Mouse (Mus musculus) heart, embryonic 11.5 days (tissue): ENCODE results near the gene Cryba4. TPM values are rescaled to one million over a fixed set of nuclear protein-coding genes. Genes with fewer than 3 reads are reported as not detected.

Source experiments
- ATAC-seq: fragments of 200-750 bp; cut with Nextera tagmentation; replicated peaks from 2 replicates; pipeline ENCODE4 v1.8.0; 2017; ENCODE audit warnings: moderate library complexity; ENCODE audit not compliant: insufficient number of reproducible peaks, low FRiP score, low TSS enrichment
- H3K27ac ChIP-seq: fragments of 300-500 bp; sonication (generic); 2 replicates; pipeline ENCODE4 v1.5.1; 2014; ENCODE audit warnings: mild to moderate bottlenecking, low read depth, low read length
- H3K27me3 ChIP-seq: fragments of 300-500 bp; sonication (generic); 2 replicates; pipeline ENCODE4 v1.6.1; 2014; ENCODE audit warnings: mild to moderate bottlenecking, low read length, mixed read lengths; ENCODE audit not compliant: control insufficient read depth, insufficient read depth
- H3K36me3 ChIP-seq: fragments of 300-500 bp; sonication (generic); 2 replicates; pipeline ENCODE4 v1.6.1; 2014; ENCODE audit warnings: mild to moderate bottlenecking, low read length, moderate library complexity, mixed read lengths; ENCODE audit not compliant: control insufficient read depth, insufficient read depth
- H3K4me1 ChIP-seq: fragments of 300-500 bp; sonication (generic); 2 replicates; pipeline ENCODE4 v1.6.1; 2014; ENCODE audit warnings: low read length; ENCODE audit not compliant: control insufficient read depth, insufficient read depth
- H3K4me2 ChIP-seq: fragments of 300-500 bp; sonication (generic); 2 replicates; pipeline ENCODE4 v1.6.1; 2014; ENCODE audit warnings: mild to moderate bottlenecking, moderate library complexity
- H3K4me3 ChIP-seq: fragments of 300-500 bp; sonication (generic); 2 replicates; pipeline ENCODE4 v1.5.1; 2014; ENCODE audit warnings: low read depth, low read length
- H3K9ac ChIP-seq: fragments of 300-500 bp; sonication (generic); 2 replicates; pipeline ENCODE4 v1.6.1; 2014; ENCODE audit warnings: mild to moderate bottlenecking, low read depth, low read length, moderate library complexity
- H3K9me3 ChIP-seq: fragments of 300-500 bp; sonication (generic); replicated peaks from 2 replicates; pipeline ENCODE4 v1.6.1; 2016; ENCODE audit warnings: low read length; ENCODE audit not compliant: control insufficient read depth
- WGBS: fragments of 180-500 bp; shearing (Covaris S2); extraction: QIAGEN DNeasy Blood & Tissue Kit; methylation state at CpG from one replicate; pipeline ENCODE4 v1.1.7; 2014; ENCODE audit not compliant: insufficient replicate concordance; 5-methylcytosine and 5-hydroxymethylcytosine counted together
- polyA plus RNA-seq: library from polyadenylated mRNA; unstranded; fragments of >200 nt; fragmentation: Nextera tagmentation; extraction: Ambion mirVana; gene quantifications from 2 replicates; pipeline ENCODE4 v1.2.1, GENCODE M21; 2014

The Cryba4 gene
- polyA plus RNA-seq, 1 experiment from 2014 or later, result 0.66 TPM

GRCm38 (mm10) chr5:112199656-112200055 is 52.7 kb downstream of the Cryba4 start:
- 77% methylated on average over 6 of the region's 6 CpGs for WGBS
- no peaks in the 10 kb centered on the region for H3K4me1 ChIP-seq
- no peak for ATAC-seq
- no peak overlapping the region for H3K9ac ChIP-seq
- no peaks in the 10 kb centered on the region; the same call in 1 of the 2 replicates for H3K27me3 ChIP-seq
- no peaks in the 10 kb centered on the region for H3K9me3 ChIP-seq
- H3K36me3 ChIP-seq, result no peaks in the 10 kb centered on the region
- H3K27ac ChIP-seq, result no peak overlapping the region
- H3K4me3 ChIP-seq, result no peak overlapping the region
- H3K4me2 ChIP-seq, result no peak overlapping the region

Other genes with a start within 250 kb of the Cryba4 start
- gene Crybb1, start 3.3 kb upstream of the Cryba4 start, polyA plus RNA-seq, result not detected in 2 replicates
- 30.2 and 31.2 TPM in 2 replicates for gene Tpst2, start 24.2 kb upstream of the Cryba4 start, polyA plus RNA-seq
- gene Tfip11, start 73.8 kb upstream of the Cryba4 start, polyA plus RNA-seq, result 13.7 and 15.9 TPM in 2 replicates
- gene Srrd, start 90.5 kb upstream of the Cryba4 start, polyA plus RNA-seq, result 24.5 and 27.3 TPM in 2 replicates
- 19.3 and 21.4 TPM in 2 replicates for gene Hps4, start 90.6 kb upstream of the Cryba4 start, polyA plus RNA-seq
- gene Gm6583, start 103.5 kb upstream of the Cryba4 start, polyA plus RNA-seq, result 0.25 and 0.40 TPM in 2 replicates
- 4.8 and 5.4 TPM in 2 replicates for gene Asphd2, start 142.3 kb upstream of the Cryba4 start, polyA plus RNA-seq
- gene Gm6588, start 196.9 kb upstream of the Cryba4 start, polyA plus RNA-seq, result not detected in 2 replicates